Mouse (Mus musculus) forebrain, embryonic 16.5 days (tissue): ENCODE measurements around the gene Ciao2b. TPM values are rescaled to one million over a fixed set of nuclear protein-coding genes. Genes with fewer than 3 reads are reported as not detected.

Experiments
- ATAC-seq: fragments of 200-750 bp; cut with Nextera tagmentation; 2 replicates; pipeline ENCODE4 v1.8.0; 2017; ENCODE audit warnings: mild to moderate bottlenecking, moderate library complexity
- H3K27ac ChIP-seq: fragments of 300-500 bp; sonication (generic); 2 replicates; pipeline ENCODE4 v1.5.1; 2014; ENCODE audit warnings: low read length, control low read depth
- H3K27me3 ChIP-seq: fragments of 300-500 bp; sonication (generic); replicated peaks from 2 replicates; pipeline ENCODE4 v1.6.1; 2014; ENCODE audit warnings: low read length; ENCODE audit not compliant: control insufficient read depth, insufficient read depth
- H3K36me3 ChIP-seq: fragments of 300-500 bp; sonication (generic); 2 replicates; pipeline ENCODE4 v1.6.1; 2014; ENCODE audit not compliant: control insufficient read depth, insufficient read depth
- H3K4me1 ChIP-seq: fragments of 300-500 bp; sonication (generic); replicated peaks from 2 replicates; pipeline ENCODE4 v1.6.1; 2014; ENCODE audit warnings: low read length; ENCODE audit not compliant: control insufficient read depth, insufficient read depth
- H3K4me2 ChIP-seq: fragments of 300-500 bp; sonication (generic); 2 replicates; pipeline ENCODE4 v1.6.1; 2014; ENCODE audit warnings: mild to moderate bottlenecking, low read length, control low read depth
- H3K4me3 ChIP-seq: fragments of 300-500 bp; sonication (generic); replicated peaks from 2 replicates; pipeline ENCODE4 v1.5.1; 2014; ENCODE audit warnings: mild to moderate bottlenecking, low read length, control low read depth
- H3K9ac ChIP-seq: fragments of 300-500 bp; sonication (generic); replicated peaks from 2 replicates; pipeline ENCODE4 v1.6.1; 2014; ENCODE audit warnings: low read depth, low read length, control low read depth
- H3K9me3 ChIP-seq: fragments of 300-500 bp; sonication (generic); 2 replicates; pipeline ENCODE4 v1.6.1; 2016; ENCODE audit warnings: low read length; ENCODE audit not compliant: control insufficient read depth
- WGBS: fragments of 180-500 bp; shearing (Covaris S2); extraction: QIAGEN DNeasy Blood & Tissue Kit; methylation state at CpG from one replicate; pipeline ENCODE4 v1.1.7; 2014; 5-methylcytosine and 5-hydroxymethylcytosine counted together
- polyA plus RNA-seq: library from polyadenylated mRNA; unstranded; fragments of >200 nt; fragmentation: Nextera tagmentation; extraction: Ambion mirVana; gene quantifications from 2 replicates; pipeline ENCODE4 v1.2.1, GENCODE M21; 2015

The Ciao2b gene
- polyA plus RNA-seq, 1 experiment from 2014 or later = 140 TPM

GRCm38 (mm10) chr8:104594611-104595362 is 47.0 kb downstream of the Ciao2b start:
- no peak overlapping the region for H3K4me3 ChIP-seq
- H3K27ac ChIP-seq = no peak overlapping the region
- peaks cover 13% of the 10 kb centered on the region for H3K4me1 ChIP-seq
- H3K27me3 ChIP-seq = no peaks in the 10 kb centered on the region
- no peak for ATAC-seq
- WGBS = 97% methylated on average over 19 of the region's 19 CpGs
- H3K9ac ChIP-seq = no peak overlapping the region
- H3K36me3 ChIP-seq = peaks cover 10% of the 10 kb centered on the region; the same call in 1 of the 2 replicates
- H3K4me2 ChIP-seq = no peak overlapping the region
- no peaks in the 10 kb centered on the region for H3K9me3 ChIP-seq

- WGBS = 96% methylated on average over 31 of the region's 31 CpGs
- no peaks in the 10 kb centered on the region for H3K27me3 ChIP-seq
- no peak overlapping the region for H3K4me2 ChIP-seq
- H3K9ac ChIP-seq = no peak overlapping the region
- H3K4me1 ChIP-seq = peaks cover 13% of the 10 kb centered on the region
- no peak overlapping the region for H3K4me3 ChIP-seq
- H3K9me3 ChIP-seq = no peaks in the 10 kb centered on the region
- no peak for ATAC-seq
- H3K36me3 ChIP-seq = peaks cover 10% of the 10 kb centered on the region; the same call in 1 of the 2 replicates
- H3K27ac ChIP-seq = no peak overlapping the region
Observed at GRCm38 (mm10) chr8:104593536-104594325, 48.0 kb downstream of the Ciao2b start.

GRCm38 (mm10) chr8:104592566-104592965 is 49.2 kb downstream of the Ciao2b start:
- no peak for ATAC-seq
- Histone ChIP-seq H3K36me3 (peaks cover 10% of the 10 kb centered on the region; the same call in 1 of the 2 replicates), H3K9ac (no peak overlapping the region), H3K9me3 (no peaks in the 10 kb centered on the region), H3K27ac (no peak overlapping the region), H3K4me1 (peaks cover 10% of the 10 kb centered on the region), H3K27me3 (no peaks in the 10 kb centered on the region), H3K4me2 (no peak overlapping the region), H3K4me3 (no peak overlapping the region; the same call in 1 of the 2 replicates)
- 77% methylated on average over 6 of the region's 6 CpGs for WGBS

- H3K4me1 ChIP-seq = peaks cover 10% of the 10 kb centered on the region
- H3K27ac ChIP-seq = peak overlapping the region; percentile 86
- peak overlapping the region; percentile 79 for H3K4me2 ChIP-seq
- WGBS = 5% methylated on average over 9 of the region's 9 CpGs
- H3K4me3 ChIP-seq = peak overlapping the region; percentile 82
- no peaks in the 10 kb centered on the region for H3K9me3 ChIP-seq
- no peaks in the 10 kb centered on the region for H3K27me3 ChIP-seq
- H3K36me3 ChIP-seq = peaks cover 10% of the 10 kb centered on the region; the same call in 1 of the 2 replicates
- no peak for ATAC-seq
- peak overlapping the region; percentile 81 for H3K9ac ChIP-seq
Observed at GRCm38 (mm10) chr8:104591856-104592255, 49.9 kb downstream of the Ciao2b start.

- Histone ChIP-seq H3K27ac (peak within 1 kb of the TSS; percentile 86), H3K27me3 (no peaks in the 10 kb centered on the region), H3K4me2 (peak within 1 kb of the TSS; percentile 79), H3K36me3 (peaks cover 10% of the 10 kb centered on the region; the same call in 1 of the 2 replicates), H3K4me3 (peak within 1 kb of the TSS; percentile 82), H3K9me3 (no peaks in the 10 kb centered on the region), H3K4me1 (peaks cover 10% of the 10 kb centered on the region), H3K9ac (peak within 1 kb of the TSS; percentile 81)
- ATAC-seq = peak; percentile 99
- under 1% methylated on average over 44 of the region's 44 CpGs for WGBS
Observed at GRCm38 (mm10) chr8:104591133-104591834, 50.5 kb downstream of the Ciao2b start, which contains the start of gene Pdp2. Pdp2 (plus strand) TSS chr8:104591451.

GRCm38 (mm10) chr8:104590284-104590683 is 51.5 kb downstream of the Ciao2b start:
- no peaks in the 10 kb centered on the region for H3K27me3 ChIP-seq
- WGBS = 92% methylated on average over 3 of the region's 3 CpGs
- H3K36me3 ChIP-seq = peaks cover 7% of the 10 kb centered on the region; the same call in 1 of the 2 replicates
- H3K4me2 ChIP-seq = no peak overlapping the region
- peaks cover 10% of the 10 kb centered on the region for H3K4me1 ChIP-seq
- no peak overlapping the region for H3K9ac ChIP-seq
- H3K27ac ChIP-seq = no peak overlapping the region
- no peak for ATAC-seq
- H3K4me3 ChIP-seq = no peak overlapping the region
- no peaks in the 10 kb centered on the region for H3K9me3 ChIP-seq

Other genes starting within 250 kb of the Ciao2b start
- gene Cmtm4, start 246.2 kb downstream of the Ciao2b start, polyA plus RNA-seq = 2.8 and 3.2 TPM in 2 replicates
- 139 and 143 TPM in 2 replicates for gene Dync1li2, start 198.9 kb downstream of the Ciao2b start, polyA plus RNA-seq
- 0.16 and 0.25 TPM in 2 replicates for gene Terb1, start 132.1 kb downstream of the Ciao2b start, polyA plus RNA-seq
- gene Nae1, start 107.3 kb downstream of the Ciao2b start, polyA plus RNA-seq = 122 and 131 TPM in 2 replicates
- 1.6 and 1.9 TPM in 2 replicates for gene Car7, start 107.3 kb downstream of the Ciao2b start, polyA plus RNA-seq
- 18.4 TPM in 2 replicates for gene Pdp2, start 50.5 kb downstream of the Ciao2b start, polyA plus RNA-seq
- gene Cdh16, start 17.6 kb downstream of the Ciao2b start, polyA plus RNA-seq = 0.36 TPM in 1 of 2 replicates, not detected in the other
- gene Rrad, start 10.6 kb downstream of the Ciao2b start, polyA plus RNA-seq = 2.4 and 4.1 TPM in 2 replicates
- gene Ces2a, start 92.0 kb upstream of the Ciao2b start, polyA plus RNA-seq = not detected in 2 replicates
- 0.36 and 0.44 TPM in 2 replicates for gene Ces2b, start 189.6 kb upstream of the Ciao2b start, polyA plus RNA-seq
- not detected in 2 replicates for gene Ces2c, start 205.1 kb upstream of the Ciao2b start, polyA plus RNA-seq